Mouse (Mus musculus) right cerebral cortex, postnatal 4 days (tissue): Measurements from ENCODE around the gene Htra1.

Experiments
- DNase-seq: peaks from one replicate; pipeline ENCODE4 v3.0.0-alpha.2; 2022

The Htra1 gene

DNA sequence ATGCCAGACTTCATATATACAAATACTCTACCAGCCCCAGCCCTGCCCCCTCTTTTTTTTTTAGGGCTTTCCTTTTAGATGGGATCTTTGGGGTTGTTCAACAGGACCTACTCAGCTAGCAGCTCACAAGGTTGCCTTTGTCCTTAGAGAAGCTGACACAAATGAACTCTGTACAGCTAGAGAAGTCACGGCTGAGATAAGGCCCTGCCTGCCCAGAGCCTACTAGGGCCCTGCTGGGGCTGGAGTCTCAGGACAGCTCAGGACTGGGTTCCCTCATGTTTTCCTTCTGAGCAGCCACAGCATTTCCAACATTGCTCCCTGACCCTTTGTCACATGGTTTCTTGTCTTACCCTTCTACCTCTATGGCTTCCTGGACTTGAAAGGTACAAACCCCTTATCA lies 91.6 kb downstream of the Htra1 start:
- DNase-seq: no peak

DNA sequence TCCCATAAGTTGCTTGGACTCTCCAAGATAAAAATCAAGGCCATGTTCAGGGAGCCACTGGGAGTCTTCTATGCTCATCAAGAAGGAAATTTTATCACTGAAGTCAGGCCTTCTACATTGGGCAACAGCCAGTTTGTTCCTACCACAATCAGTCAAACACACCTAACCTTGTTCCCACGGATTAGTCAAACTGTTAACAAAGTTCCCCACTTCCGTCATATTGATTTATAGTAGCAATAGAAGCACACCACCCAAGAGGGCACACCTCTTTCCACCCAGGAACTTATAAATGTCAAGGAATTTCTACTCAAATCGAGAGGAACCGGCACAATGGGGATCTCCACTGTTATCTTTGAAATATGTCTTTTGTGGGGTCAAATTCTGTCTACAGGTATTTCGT lies 95.8 kb downstream of the Htra1 start, which contains the start of gene Dmbt1:
Gene Dmbt1, plus strand, starts transcription at position 299 of the 400 bp plus-strand sequence.
- DNase-seq: no peak
